Mouse (Mus musculus): ENCODE measurements around the gene Ppef2. TPM values are rescaled to one million over a fixed set of nuclear protein-coding genes. Genes with fewer than 3 reads are reported as not detected.

The Ppef2 gene
- polyA plus RNA-seq, 1 experiment from 2014 or later, result 0.36 TPM

DNA sequence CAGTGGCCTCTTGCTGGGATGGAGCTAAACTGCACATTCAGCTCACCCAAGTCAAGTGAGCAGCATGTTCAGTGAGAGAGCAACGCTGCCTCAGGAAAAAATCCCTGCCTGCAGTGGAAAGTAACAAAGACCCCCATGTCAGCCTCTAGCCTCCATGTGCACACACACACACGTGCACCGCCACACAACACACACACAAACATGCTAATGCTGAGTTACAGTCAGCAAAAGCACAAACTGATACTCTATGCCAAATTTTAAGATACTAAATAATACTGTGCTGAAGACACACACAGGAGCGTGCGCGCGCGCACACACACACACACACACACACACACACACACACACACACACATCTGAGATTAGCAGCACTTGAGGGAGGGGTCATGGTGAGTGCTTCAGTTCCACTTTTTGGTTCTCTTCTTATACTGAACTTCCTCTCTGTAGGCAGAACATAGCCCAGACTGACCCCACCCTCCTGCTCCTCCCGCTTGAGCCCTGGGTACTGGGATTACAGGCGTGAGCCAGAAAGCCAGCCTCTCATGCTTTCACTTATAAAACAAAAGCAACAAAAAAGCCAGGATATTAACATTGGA lies 23.0 kb upstream of the Ppef2 start:
- ATAC-seq (ENCODE audit: low read depth) (no peak), DNase-seq (ENCODE audit: low spot score) (peak; percentile 12)
- 0 out of 2 replicates have a peak, but pooled peaks cover under 1% of the 10 kb centered on the region for H3K36me3 ChIP-seq (ENCODE audit: control insufficient read depth, insufficient read depth, low read length)
- peaks cover 7% of the 10 kb centered on the region; the same call in 1 of the 2 replicates for H3K4me1 ChIP-seq (ENCODE audit: control insufficient read depth, insufficient read depth, low read length)
- no peak overlapping the region for H3K9ac ChIP-seq (ENCODE audit: low read depth, low read length)
- H3K4me3 ChIP-seq (ENCODE audit: low read depth, low read length), result no peak overlapping the region
- no peaks in the 10 kb centered on the region for H3K9me3 ChIP-seq (ENCODE audit: control insufficient read depth, low read length)
- no peak overlapping the region for H3K4me2 ChIP-seq (ENCODE audit: low read depth, low read length)
- 0 out of 2 replicates have a peak, but pooled peaks cover 3% of the 10 kb centered on the region for H3K27me3 ChIP-seq (replicated peaks; ENCODE audit: control insufficient read depth, insufficient read depth, low read length)
- no peak overlapping the region; the same call in 1 of the 2 replicates for H3K27ac ChIP-seq (replicated peaks; ENCODE audit: low read depth, low read length)
- 84% methylated on average over 10 of the region's 10 CpGs for WGBS

DNA sequence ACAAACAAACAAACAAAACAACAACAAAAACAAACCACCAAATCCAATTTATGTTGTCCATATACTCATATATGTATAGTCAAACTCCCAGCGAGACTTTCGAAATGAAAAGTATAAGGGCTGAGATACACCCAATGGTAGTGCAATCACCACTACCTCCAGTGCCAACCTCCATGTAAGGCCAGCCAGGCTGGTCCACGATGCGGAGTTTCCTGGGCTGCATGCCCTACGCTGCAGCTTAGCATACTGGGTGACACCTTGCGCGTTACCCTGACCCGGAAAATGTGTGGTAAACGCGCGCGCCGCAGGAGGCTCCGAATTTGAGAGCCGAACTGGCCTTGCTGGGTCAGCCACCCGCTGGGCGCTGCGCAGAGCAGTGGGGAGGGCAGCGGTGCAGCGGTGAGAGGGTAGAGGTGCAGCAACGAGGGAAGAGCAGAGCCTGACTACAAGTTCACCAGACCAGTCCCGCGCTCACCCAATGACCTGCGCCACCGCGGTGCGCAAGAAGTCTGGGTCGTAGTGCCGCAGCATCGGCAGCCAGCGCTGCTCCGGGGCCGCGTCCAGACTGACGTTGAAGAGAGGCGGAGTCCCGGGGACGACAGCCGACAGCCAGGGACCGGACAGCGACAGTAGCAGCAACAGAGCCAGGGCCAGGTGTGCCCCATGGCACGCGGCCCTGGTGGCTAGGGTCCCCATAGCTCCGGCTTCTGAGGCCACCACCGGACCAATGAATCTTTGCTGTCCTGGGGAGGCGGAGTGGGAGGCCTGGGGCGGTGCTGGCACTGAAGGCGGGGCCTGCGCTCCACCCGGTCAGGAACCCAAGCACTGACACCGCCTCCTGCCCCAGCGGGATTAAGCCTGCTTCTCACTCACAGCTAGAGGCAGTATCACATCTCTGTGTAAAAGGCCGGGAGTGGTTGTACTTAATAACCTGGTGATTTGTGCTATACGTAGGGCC lies 21.6 kb upstream of the Ppef2 start, which contains the start of gene Naaa:
TSS of gene Naaa (minus strand) at position 734 of the 958 bp plus-strand sequence.
- peak within 1 kb of the TSS; percentile 35; the same call in 1 of the 2 replicates for H3K27ac ChIP-seq (replicated peaks; ENCODE audit: low read depth, low read length)
- H3K4me3 ChIP-seq (ENCODE audit: low read depth, low read length), result peak within 1 kb of the TSS; percentile 67
- H3K4me2 ChIP-seq (ENCODE audit: low read depth, low read length), result peak within 1 kb of the TSS; percentile 88
- no peaks in the 10 kb centered on the region for H3K9me3 ChIP-seq (ENCODE audit: control insufficient read depth, low read length)
- peak within 1 kb of the TSS; percentile 68 for H3K9ac ChIP-seq (ENCODE audit: low read depth, low read length)
- DNase-seq (ENCODE audit: low spot score) (peak; percentile 92), ATAC-seq (ENCODE audit: low read depth) (peak; percentile 94)
- 4% methylated on average over 44 of the region's 54 CpGs for WGBS
- no peaks in the 10 kb centered on the region for H3K36me3 ChIP-seq (ENCODE audit: control insufficient read depth, insufficient read depth, low read length)
- H3K4me1 ChIP-seq (ENCODE audit: control insufficient read depth, insufficient read depth, low read length), result peaks cover 7% of the 10 kb centered on the region; the same call in 1 of the 2 replicates
- H3K27me3 ChIP-seq (replicated peaks; ENCODE audit: control insufficient read depth, insufficient read depth, low read length), result 0 out of 2 replicates have a peak, but pooled peaks cover 3% of the 10 kb centered on the region

GRCm38 (mm10) chr5:92270496-92270895 lies 14.4 kb upstream of the Ppef2 start:
- no peaks in the 10 kb centered on the region for H3K4me1 ChIP-seq (ENCODE audit: control insufficient read depth, insufficient read depth, low read length)
- no peak for ATAC-seq (ENCODE audit: low read depth)
- H3K9ac ChIP-seq (ENCODE audit: low read depth, low read length), result no peak overlapping the region
- H3K27me3 ChIP-seq (replicated peaks; ENCODE audit: control insufficient read depth, insufficient read depth, low read length), result no peaks in the 10 kb centered on the region
- H3K36me3 ChIP-seq (ENCODE audit: control insufficient read depth, insufficient read depth, low read length), result no peaks in the 10 kb centered on the region
- H3K4me3 ChIP-seq (ENCODE audit: low read depth, low read length), result no peak overlapping the region
- DNase-seq (ENCODE audit: low spot score), result no peak
- no peaks in the 10 kb centered on the region for H3K9me3 ChIP-seq (ENCODE audit: control insufficient read depth, low read length)
- WGBS, result 86% methylated on average over 7 of the region's 7 CpGs
- H3K4me2 ChIP-seq (ENCODE audit: low read depth, low read length), result no peak overlapping the region
- H3K27ac ChIP-seq (replicated peaks; ENCODE audit: low read depth, low read length), result no peak overlapping the region

- no peaks in the 10 kb centered on the region for H3K27me3 ChIP-seq (replicated peaks; ENCODE audit: control insufficient read depth, insufficient read depth, low read length)
- H3K36me3 ChIP-seq (ENCODE audit: control insufficient read depth, insufficient read depth, low read length), result no peaks in the 10 kb centered on the region
- peaks cover 5% of the 10 kb centered on the region; the same call in 1 of the 2 replicates for H3K4me1 ChIP-seq (ENCODE audit: control insufficient read depth, insufficient read depth, low read length)
- no peak overlapping the region for H3K4me3 ChIP-seq (ENCODE audit: low read depth, low read length)
- peak; percentile 72; the same call in 1 of the 2 replicates for ATAC-seq (ENCODE audit: low read depth)
- H3K9me3 ChIP-seq (ENCODE audit: control insufficient read depth, low read length), result no peaks in the 10 kb centered on the region
- no peak overlapping the region for H3K9ac ChIP-seq (ENCODE audit: low read depth, low read length)
- H3K4me2 ChIP-seq (ENCODE audit: low read depth, low read length), result no peak overlapping the region
- no peak overlapping the region for H3K27ac ChIP-seq (replicated peaks; ENCODE audit: low read depth, low read length)
- 28% methylated on average over 4 of the region's 4 CpGs for WGBS
- DNase-seq (ENCODE audit: low spot score), result peak; percentile 68
Measured at GRCm38 (mm10) chr5:92263761-92264359, 7.8 kb upstream of the Ppef2 start.

DNA sequence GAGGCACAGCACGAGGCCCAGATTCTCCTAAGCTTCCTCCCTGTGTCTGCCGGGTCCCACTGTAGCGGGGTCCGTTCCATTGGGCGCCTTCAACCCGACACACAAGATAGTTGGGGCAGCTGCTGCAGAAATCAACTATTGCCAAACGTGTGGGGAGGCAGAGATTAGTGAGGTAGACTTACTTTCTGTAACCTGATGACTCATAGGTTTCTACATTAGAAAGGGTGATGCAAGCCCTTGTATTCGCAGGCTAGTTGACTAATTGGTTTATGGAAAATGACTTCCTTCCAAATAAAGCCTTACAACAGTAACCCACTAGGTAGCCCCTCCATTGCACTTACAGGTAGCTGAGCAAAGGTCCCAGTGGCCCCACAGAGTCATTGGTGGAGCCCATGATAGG lies 6.6 kb upstream of the Ppef2 start:
- DNase-seq (ENCODE audit: low spot score) (no peak), ATAC-seq (ENCODE audit: low read depth) (no peak)
- 84% methylated on average over 8 of the region's 8 CpGs for WGBS
- Histone ChIP-seq H3K36me3 (ENCODE audit: control insufficient read depth, insufficient read depth, low read length) (no peaks in the 10 kb centered on the region), H3K27ac (replicated peaks; ENCODE audit: low read depth, low read length) (no peak overlapping the region), H3K9me3 (ENCODE audit: control insufficient read depth, low read length) (no peaks in the 10 kb centered on the region), H3K27me3 (replicated peaks; ENCODE audit: control insufficient read depth, insufficient read depth, low read length) (no peaks in the 10 kb centered on the region), H3K4me3 (ENCODE audit: low read depth, low read length) (no peak overlapping the region), H3K9ac (ENCODE audit: low read depth, low read length) (no peak overlapping the region), H3K4me2 (ENCODE audit: low read depth, low read length) (no peak overlapping the region), H3K4me1 (ENCODE audit: control insufficient read depth, insufficient read depth, low read length) (peaks cover 5% of the 10 kb centered on the region; the same call in 1 of the 2 replicates)

DNA sequence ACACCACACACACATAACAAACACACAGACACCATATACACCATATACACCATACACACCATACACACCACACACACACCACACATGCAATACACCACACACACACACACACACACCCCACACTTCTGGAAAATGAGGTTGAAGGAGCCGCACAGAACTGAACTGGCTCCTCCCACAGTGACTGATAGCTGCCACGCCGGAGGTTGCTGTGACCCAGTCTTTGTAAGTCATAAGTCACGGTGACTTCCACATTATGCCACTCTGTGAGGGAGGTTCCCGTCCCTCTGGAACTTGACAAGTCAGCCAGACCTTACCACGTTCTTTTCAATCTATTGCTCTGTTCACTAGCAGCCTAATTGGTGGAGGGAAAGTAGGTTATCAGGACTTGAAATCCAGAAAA lies 1.6 kb downstream of the Ppef2 start:
- Histone ChIP-seq H3K27me3 (replicated peaks; ENCODE audit: control insufficient read depth, insufficient read depth, low read length) (no peaks in the 10 kb centered on the region), H3K36me3 (ENCODE audit: control insufficient read depth, insufficient read depth, low read length) (no peaks in the 10 kb centered on the region), H3K4me1 (ENCODE audit: control insufficient read depth, insufficient read depth, low read length) (no peaks in the 10 kb centered on the region), H3K4me2 (ENCODE audit: low read depth, low read length) (no peak overlapping the region), H3K9ac (ENCODE audit: low read depth, low read length) (no peak overlapping the region), H3K9me3 (ENCODE audit: control insufficient read depth, low read length) (0 out of 2 replicates have a peak, but pooled peaks cover 9% of the 10 kb centered on the region), H3K27ac (replicated peaks; ENCODE audit: low read depth, low read length) (no peak overlapping the region), H3K4me3 (ENCODE audit: low read depth, low read length) (no peak overlapping the region)
- 73% methylated on average over 6 of the region's 6 CpGs for WGBS
- no peak for ATAC-seq (ENCODE audit: low read depth)
- no peak for DNase-seq (ENCODE audit: low spot score)

DNA sequence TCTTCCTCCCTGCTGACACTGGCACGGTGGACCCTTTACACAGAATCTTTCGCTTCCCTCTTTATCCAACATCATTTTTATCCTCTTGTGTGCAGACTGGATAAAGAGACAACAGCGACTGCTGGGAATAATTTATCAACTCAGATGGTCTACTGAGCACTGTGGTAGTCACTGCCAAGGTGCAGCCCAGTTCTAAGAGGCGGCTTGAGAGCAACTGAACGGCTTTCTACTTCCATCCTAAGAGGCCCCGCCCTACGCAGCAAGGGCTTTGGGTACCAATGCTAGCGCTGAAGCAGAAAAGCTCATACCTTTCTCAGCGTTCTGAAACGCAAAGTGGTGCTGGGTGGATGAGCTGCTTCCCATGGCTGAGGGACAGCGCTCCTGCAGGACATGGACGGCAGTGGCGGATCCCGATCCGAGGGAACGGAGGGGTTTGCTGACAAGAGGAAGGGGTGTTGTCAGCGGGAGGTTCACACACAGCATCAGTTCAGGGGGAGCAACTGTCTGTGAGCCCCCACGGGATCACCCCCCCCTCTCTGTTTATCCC lies 3.2 kb downstream of the Ppef2 start:
- Histone ChIP-seq H3K36me3 (ENCODE audit: control insufficient read depth, insufficient read depth, low read length) (no peaks in the 10 kb centered on the region), H3K4me3 (ENCODE audit: low read depth, low read length) (no peak overlapping the region), H3K27ac (replicated peaks; ENCODE audit: low read depth, low read length) (no peak overlapping the region), H3K27me3 (replicated peaks; ENCODE audit: control insufficient read depth, insufficient read depth, low read length) (no peaks in the 10 kb centered on the region), H3K4me1 (ENCODE audit: control insufficient read depth, insufficient read depth, low read length) (no peaks in the 10 kb centered on the region), H3K9me3 (ENCODE audit: control insufficient read depth, low read length) (0 out of 2 replicates have a peak, but pooled peaks cover 13% of the 10 kb centered on the region), H3K9ac (ENCODE audit: low read depth, low read length) (no peak overlapping the region), H3K4me2 (ENCODE audit: low read depth, low read length) (0 out of 2 replicates have a peak overlapping the region, but pooled peaks have one; percentile 21)
- 18% methylated on average over 18 of the region's 18 CpGs for WGBS
- ATAC-seq (ENCODE audit: low read depth), result peak; percentile 30; the same call in 1 of the 2 replicates
- DNase-seq (ENCODE audit: low spot score), result peak; percentile 31

DNA sequence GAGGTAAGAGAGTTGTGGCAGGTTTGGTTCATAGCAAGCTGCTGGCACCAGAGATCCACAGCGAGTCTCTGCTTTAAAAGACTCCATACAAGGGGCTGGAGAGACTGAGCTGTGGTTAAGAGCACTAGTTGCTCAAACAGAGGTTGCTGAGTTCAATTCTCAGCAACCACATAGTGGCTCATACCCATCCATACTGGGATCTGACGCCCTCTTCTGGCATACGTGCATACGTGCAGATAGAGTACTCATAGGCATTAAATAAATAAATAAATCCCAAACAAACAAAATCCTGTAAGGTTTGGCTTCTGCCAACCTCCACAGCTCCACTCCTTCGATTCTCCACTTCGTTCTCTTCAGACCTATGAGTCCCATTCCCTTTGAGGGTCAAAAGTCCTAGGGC lies 4.0 kb downstream of the Ppef2 start:
- no peaks in the 10 kb centered on the region for H3K27me3 ChIP-seq (replicated peaks; ENCODE audit: control insufficient read depth, insufficient read depth, low read length)
- no peak overlapping the region for H3K27ac ChIP-seq (replicated peaks; ENCODE audit: low read depth, low read length)
- no peak overlapping the region for H3K4me2 ChIP-seq (ENCODE audit: low read depth, low read length)
- H3K36me3 ChIP-seq (ENCODE audit: control insufficient read depth, insufficient read depth, low read length), result no peaks in the 10 kb centered on the region
- DNase-seq (ENCODE audit: low spot score), result no peak
- H3K4me1 ChIP-seq (ENCODE audit: control insufficient read depth, insufficient read depth, low read length), result no peaks in the 10 kb centered on the region
- H3K9ac ChIP-seq (ENCODE audit: low read depth, low read length), result no peak overlapping the region
- H3K9me3 ChIP-seq (ENCODE audit: control insufficient read depth, low read length), result 0 out of 2 replicates have a peak, but pooled peaks cover 13% of the 10 kb centered on the region
- WGBS, result 94% methylated on average over 6 of the region's 6 CpGs
- ATAC-seq (ENCODE audit: low read depth), result no peak
- no peak overlapping the region for H3K4me3 ChIP-seq (ENCODE audit: low read depth, low read length)
